Mouse (Mus musculus): ENCODE measurements around the gene Ptpa.

- TF ChIP-seq POLR2A (IDR thresholded peaks at IDR 0.05; ENCODE audit: low read depth, low read length) (no peak), CTCF (conservative IDR thresholded peaks at IDR 0.05; ENCODE audit: insufficient read depth, insufficient read length, low read depth, low read length) (no peak)
Observed at GRCm38 (mm10) chr2:30444006-30444405, 28.2 kb downstream of the Ptpa start.
